Comparison of ENCODE assay signal across 17 mouse cellular contexts in genomic region chr12:33779898-33780297, GRCm38 (mm10).
"Had no signal": no experiment of that assay in that cellular context is flagged by ENCODE, and none has a peak within 500 bp of the region (broad histone marks: within the 10 kb centered on the region; RNA-seq: fewer than 3 reads in every experiment).

No protein-coding gene starts in this region.

- ATAC-seq: lung, postnatal 0 days; midbrain, embryonic 13.5 days; midbrain, embryonic 15.5 days had no signal

- H3K9me3 ChIP-seq: lung, embryonic 15.5 days; midbrain, embryonic 13.5 days; midbrain, embryonic 15.5 days; neural tube, embryonic 12.5 days; stomach, embryonic 15.5 days had no signal

- H3K4me2 ChIP-seq: lung, embryonic 15.5 days; midbrain, embryonic 11.5 days; midbrain, embryonic 13.5 days; midbrain, embryonic 15.5 days; neural tube, embryonic 12.5 days; stomach, embryonic 15.5 days had no signal

- DNase-seq: lung, adult 2 months; lung, postnatal 14 days; lung, postnatal 36 days; right cerebral cortex, postnatal 14 days; thymus, adult 2 months; thymus, postnatal 25 days; thymus, postnatal 4 days had no signal

- H3K36me3 ChIP-seq: lung, embryonic 15.5 days; midbrain, embryonic 13.5 days; midbrain, embryonic 15.5 days; neural tube, embryonic 12.5 days; stomach, embryonic 15.5 days had no signal

- H3K9ac ChIP-seq: lung, embryonic 15.5 days; midbrain, embryonic 13.5 days; midbrain, embryonic 15.5 days; neural tube, embryonic 12.5 days; stomach, embryonic 15.5 days had no signal

- H3K4me3 ChIP-seq: lung, embryonic 15.5 days; megakaryocyte, embryonic 14.5 days; midbrain, embryonic 13.5 days; midbrain, embryonic 15.5 days; neural tube, embryonic 12.5 days; stomach, embryonic 15.5 days had no signal

- H3K27me3 ChIP-seq: lung, embryonic 15.5 days; megakaryocyte, embryonic 14.5 days; midbrain, embryonic 13.5 days; midbrain, embryonic 15.5 days; neural tube, embryonic 12.5 days; stomach, embryonic 15.5 days had no signal

- H3K4me1 ChIP-seq: lung, embryonic 15.5 days; megakaryocyte, embryonic 14.5 days; midbrain, embryonic 13.5 days; midbrain, embryonic 15.5 days; neural tube, embryonic 12.5 days; stomach, embryonic 15.5 days had no signal

- H3K27ac ChIP-seq: lung, embryonic 15.5 days; macrophage; midbrain, embryonic 13.5 days; midbrain, embryonic 15.5 days; neural tube, embryonic 12.5 days; stomach, embryonic 15.5 days; stomach, postnatal 0 days had no signal
